Mouse (Mus musculus) neutrophil, adult 5-6 weeks (primary cell): ENCODE data around the gene Nutf2. TPM values are rescaled to one million over a fixed set of nuclear protein-coding genes. Genes with fewer than 3 reads are reported as not detected.

Experiments used
- ATAC-seq: fragments of 151-379, 151-347 bp; 2 replicates; pipeline ENCODE4 v1.8.0; 2017; ENCODE audit warnings: mild to moderate bottlenecking, moderate TSS enrichment; ENCODE audit not compliant: insufficient number of reproducible peaks, poor library complexity, low FRiP score, severe bottlenecking; ENCODE audit errors: extremely low read depth
- total RNA-seq: library from RNA; stranded (forward); fragments of 200-1000 nt; gene quantifications from 2 replicates; pipeline ENCODE4 v1.2.3, GENCODE M21; 2017

Nutf2 gene
- total RNA-seq, 1 experiment from 2014 or later = 18.9 TPM

DNA sequence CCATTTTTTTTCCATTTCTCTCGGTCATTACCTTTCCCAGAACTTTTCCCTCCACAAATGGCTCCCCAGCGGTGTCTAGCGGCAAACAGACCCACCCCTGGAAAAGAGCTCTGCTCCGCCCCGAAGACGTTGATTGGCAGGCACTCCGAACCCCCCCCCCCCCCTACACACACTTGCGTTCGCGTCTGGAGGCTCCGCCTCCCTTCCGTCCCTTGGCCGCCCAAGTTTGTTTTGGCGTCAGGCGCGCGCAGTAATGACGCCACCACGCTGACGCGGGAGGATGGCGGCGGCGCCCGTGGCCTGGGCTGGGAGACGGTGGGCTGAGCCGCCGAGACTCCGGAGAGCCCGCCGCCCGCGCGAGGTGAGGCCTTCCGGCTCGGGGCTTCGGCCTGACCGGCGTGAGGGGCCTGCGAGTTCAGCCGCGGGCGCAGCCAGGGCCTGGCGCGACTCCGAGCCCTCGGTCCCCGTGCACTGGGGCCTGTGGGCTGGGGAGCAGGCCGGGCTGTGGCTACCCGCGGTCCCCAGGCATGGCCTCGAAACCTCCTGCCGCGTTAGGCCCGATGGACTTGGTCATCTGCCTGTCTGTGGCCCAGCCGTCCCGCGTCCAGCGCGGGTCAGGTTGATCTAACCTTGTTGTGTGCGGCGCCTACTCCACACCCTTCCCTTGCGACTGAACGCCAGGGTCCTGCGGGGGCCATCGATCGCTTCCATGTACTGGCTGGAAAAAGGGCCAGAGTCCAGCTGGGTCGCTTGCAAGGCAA is 40.0 kb downstream of the Nutf2 start, which contains the start of gene Pskh1:
TSS of gene Pskh1 (plus strand) at position 262 of the 761 bp plus-strand sequence.
- ATAC-seq = peak; percentile 97

DNA sequence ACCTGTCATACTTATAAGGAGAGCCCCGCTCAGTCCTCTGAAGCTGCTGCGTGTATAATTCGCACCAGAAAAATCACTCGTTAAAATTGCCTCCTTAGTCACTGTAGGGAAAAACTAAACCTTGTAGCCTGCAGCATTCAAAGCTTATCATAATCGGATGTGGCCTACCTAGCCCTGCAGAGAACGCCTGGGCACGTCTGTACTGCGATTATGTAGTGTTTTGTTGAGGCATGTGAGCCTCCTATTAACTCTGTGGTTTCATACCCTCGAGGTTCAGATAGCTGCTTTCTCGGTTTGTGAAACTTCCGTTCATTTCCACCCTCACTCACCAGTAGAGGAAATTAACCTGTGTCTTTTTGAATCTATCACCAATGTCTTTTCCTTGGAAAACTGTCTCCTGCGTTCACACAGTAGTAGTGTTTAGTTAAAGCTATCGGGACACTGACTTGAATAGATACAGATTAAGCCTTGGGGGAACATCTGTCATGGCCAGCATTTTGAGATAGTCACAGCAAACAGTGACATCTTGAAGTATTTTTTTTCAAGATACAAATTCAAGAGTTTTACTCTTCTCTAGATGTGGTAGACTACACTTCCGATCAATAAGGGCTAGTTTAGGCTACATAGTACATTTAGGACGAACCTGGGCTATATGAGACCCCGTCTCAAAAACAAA is 40.7 kb downstream of the Nutf2 start:
- no peak for ATAC-seq

DNA sequence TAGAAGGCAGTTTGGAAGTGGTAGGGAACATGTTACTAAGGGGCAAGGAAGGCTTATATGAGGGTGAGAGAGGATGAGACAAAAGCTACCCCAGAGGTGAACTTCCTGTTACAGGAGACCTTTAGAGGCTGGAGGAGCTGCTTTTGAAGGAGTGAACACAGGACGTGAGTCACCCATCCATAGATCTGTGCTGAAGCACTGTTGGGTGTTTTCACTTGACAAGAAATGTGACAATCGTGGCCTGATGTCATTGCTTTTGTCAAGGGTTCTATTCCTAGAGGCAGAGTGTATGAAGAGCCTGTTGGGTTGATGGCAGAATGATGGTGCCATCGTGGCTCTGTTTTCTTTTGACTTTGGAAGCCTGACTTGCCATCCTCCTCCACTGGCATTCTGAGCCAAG is 59.0 kb downstream of the Nutf2 start:
- ATAC-seq = no peak

DNA sequence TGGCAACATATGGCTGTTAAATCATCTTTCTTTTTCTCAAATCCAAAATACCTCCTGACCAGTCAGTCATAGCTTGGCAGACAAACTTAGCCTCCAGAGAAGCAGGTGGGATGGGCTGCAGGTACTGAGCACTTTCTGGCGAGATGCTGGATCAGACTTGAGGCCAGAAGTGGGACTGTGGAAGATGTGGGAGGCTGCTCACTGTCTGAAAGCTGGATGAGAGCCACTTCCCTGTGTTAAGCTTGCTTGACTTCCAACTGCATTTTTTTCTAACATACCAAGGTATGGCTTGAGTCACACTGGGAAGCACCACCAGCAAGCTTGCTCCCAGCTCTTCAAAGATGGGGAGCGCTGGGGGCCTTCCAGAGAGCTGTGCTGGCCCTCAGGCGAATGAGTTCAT is 64.7 kb downstream of the Nutf2 start:
- ATAC-seq = no peak

Other genes starting within 250 kb of the Nutf2 start
- gene Ctcf, start 224.0 kb upstream of the Nutf2 start, total RNA-seq = 140 and 147 TPM in 2 replicates
- gene Agrp, start 223.2 kb upstream of the Nutf2 start, total RNA-seq = not detected in 2 replicates
- gene Carmil2, start 174.3 kb upstream of the Nutf2 start, total RNA-seq = 27.5 and 29.7 TPM in 2 replicates
- 28.7 and 29.8 TPM in 2 replicates for gene Acd, start 159.5 kb upstream of the Nutf2 start, total RNA-seq
- 3.8 and 4.7 TPM in 2 replicates for gene Pard6a, start 159.4 kb upstream of the Nutf2 start, total RNA-seq
- not detected in 2 replicates for gene 4933405L10Rik, start 152.9 kb upstream of the Nutf2 start, total RNA-seq
- 0.58 and 0.86 TPM in 2 replicates for gene Enkd1, start 152.4 kb upstream of the Nutf2 start, total RNA-seq
- gene Gfod2, start 101.9 kb upstream of the Nutf2 start, total RNA-seq = 1.6 and 3.6 TPM in 2 replicates
- gene Ranbp10, start 33.2 kb upstream of the Nutf2 start, total RNA-seq = 16.9 and 17.2 TPM in 2 replicates
- gene Tsnaxip1, start 32.8 kb upstream of the Nutf2 start, total RNA-seq = 1.3 and 1.5 TPM in 2 replicates
- gene Cenpt, start 7.3 kb upstream of the Nutf2 start, total RNA-seq = 6.4 and 10.4 TPM in 2 replicates
- gene Thap11, start 5.4 kb upstream of the Nutf2 start, total RNA-seq = 16.3 and 16.6 TPM in 2 replicates
- 53.4 and 54.1 TPM in 2 replicates for gene Edc4, start 20.3 kb downstream of the Nutf2 start, total RNA-seq
- not detected in 2 replicates for gene Nrn1l, start 33.0 kb downstream of the Nutf2 start, total RNA-seq
- 16.8 and 17.8 TPM in 2 replicates for gene Pskh1, start 39.9 kb downstream of the Nutf2 start, total RNA-seq
- 3.5 and 5.9 TPM in 2 replicates for gene Ctrl, start 73.3 kb downstream of the Nutf2 start, total RNA-seq
- 56.2 and 67.8 TPM in 2 replicates for gene Psmb10, start 77.9 kb downstream of the Nutf2 start, total RNA-seq
- not detected in 2 replicates for gene Lcat, start 82.8 kb downstream of the Nutf2 start, total RNA-seq
- gene Slc12a4, start 105.5 kb downstream of the Nutf2 start, total RNA-seq = 2.7 and 4.8 TPM in 2 replicates
- gene Dpep3, start 118.8 kb downstream of the Nutf2 start, total RNA-seq = not detected in 2 replicates
- 19.4 and 19.6 TPM in 2 replicates for gene Dus2, start 130.8 kb downstream of the Nutf2 start, total RNA-seq
- not detected in 2 replicates for gene Dpep2nb, start 145.4 kb downstream of the Nutf2 start, total RNA-seq
- gene Ddx28, start 151.3 kb downstream of the Nutf2 start, total RNA-seq = 7.2 and 7.7 TPM in 2 replicates
- gene Nfatc3, start 198.3 kb downstream of the Nutf2 start, total RNA-seq = 104 and 107 TPM in 2 replicates